ENCODE assay signal across 9 mouse cellular contexts in the genomic region with DNA sequence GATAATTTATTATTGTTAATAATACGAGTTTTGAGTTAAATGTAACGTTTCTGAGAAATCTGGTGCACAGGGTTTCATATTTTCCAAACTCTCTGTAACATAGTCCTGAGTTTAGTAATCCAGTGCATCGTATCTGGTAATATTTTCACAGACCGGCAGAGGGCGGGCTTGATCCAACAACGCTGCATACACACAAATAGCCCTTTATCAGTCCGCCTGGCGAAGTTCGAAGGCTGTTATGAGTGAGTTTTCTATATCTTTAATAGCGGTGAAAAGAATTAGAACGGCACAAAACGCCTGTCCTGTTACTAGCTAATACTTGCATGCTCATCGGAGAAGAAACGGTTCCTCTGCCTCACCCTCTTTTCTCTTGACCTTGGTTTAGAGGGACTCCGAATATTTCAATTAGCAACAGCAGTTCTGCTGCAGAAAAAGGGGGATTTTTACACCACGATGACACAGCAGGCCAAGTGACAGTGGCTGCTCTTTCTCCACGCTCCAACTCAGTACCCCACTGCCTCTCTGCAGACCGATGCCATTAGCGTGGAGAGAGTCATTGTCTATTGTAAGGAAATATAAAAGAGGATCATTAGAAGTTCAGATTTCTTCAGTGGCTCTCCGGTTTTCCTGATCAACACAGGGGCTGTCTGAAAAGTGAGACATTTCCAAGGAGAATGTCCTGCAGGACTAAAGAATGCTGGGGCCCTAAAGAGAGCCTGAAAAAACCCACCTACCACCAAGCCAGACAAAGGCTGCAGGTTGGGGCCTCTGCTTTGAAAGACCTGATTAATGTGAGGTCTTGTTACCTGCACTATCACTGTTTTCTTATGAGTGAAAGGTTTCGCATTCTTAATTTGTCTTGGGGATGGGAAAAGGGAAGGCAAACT.
DNase-seq lines count a peak whose midpoint lies in the region; ATAC-seq and TF ChIP-seq lines count a peak whose summit lies in the region.
"Had no signal": no experiment of that assay in that cellular context is flagged by ENCODE, and none has a peak within 500 bp of the region (broad histone marks: within the 10 kb centered on the region; RNA-seq: fewer than 3 reads in every experiment).

No protein-coding gene starts in this region.

- no peaks in the 10 kb centered on the region for H3K27me3 ChIP-seq in heart, embryonic 13.5 days (replicated peaks)
- H3K27me3 ChIP-seq in kidney, postnatal 0 days (ENCODE audit: insufficient read depth, low read length) = no peaks in the 10 kb centered on the region

- H3K4me1 ChIP-seq in bone marrow macrophage, adult 2 months (ENCODE audit: control insufficient read depth, insufficient read depth, low read length) = no peaks in the 10 kb centered on the region
- H3K4me1 ChIP-seq in embryonic fibroblast, embryonic 13.5 days (ENCODE audit: control insufficient read depth, insufficient read depth, low read length) = no peaks in the 10 kb centered on the region; the same call in 1 of the 2 replicates
- 0 out of 2 replicates have a peak, but pooled peaks cover 4% of the 10 kb centered on the region for H3K4me1 ChIP-seq in heart, embryonic 13.5 days
- no peaks in the 10 kb centered on the region for H3K4me1 ChIP-seq in kidney, postnatal 0 days (replicated peaks; ENCODE audit: insufficient read depth, low read length)

- no peaks in the 10 kb centered on the region for H3K9me3 ChIP-seq in heart, embryonic 13.5 days
- no peaks in the 10 kb centered on the region for H3K9me3 ChIP-seq in kidney, postnatal 0 days (replicated peaks; ENCODE audit: low read length)

- H3K9ac ChIP-seq in heart, embryonic 13.5 days = peak overlapping the region; percentile 68
- peak overlapping the region; percentile 35; the same call in 1 of the 2 replicates for H3K9ac ChIP-seq in kidney, postnatal 0 days (ENCODE audit: low read depth, low read length)

- H3K27ac ChIP-seq in bone marrow macrophage, adult 2 months (ENCODE audit: insufficient read depth, low read depth, low read length) = no peak overlapping the region
- H3K27ac ChIP-seq in embryonic fibroblast, embryonic 13.5 days (ENCODE audit: insufficient read depth, low read length) = no peak overlapping the region
- no peak overlapping the region for H3K27ac ChIP-seq in heart, embryonic 13.5 days (replicated peaks)
- H3K27ac ChIP-seq in kidney, postnatal 0 days = no peak overlapping the region

- no peak for TF ChIP-seq POLR2A in bone marrow macrophage, adult 2 months (IDR thresholded peaks at IDR 0.05; ENCODE audit: borderline replicate concordance, low read depth, low read length)
- no peak for TF ChIP-seq POLR2A in embryonic fibroblast, embryonic 13.5 days (IDR thresholded peaks at IDR 0.05; ENCODE audit: low read depth, low read length)

- H3K36me3 ChIP-seq in heart, embryonic 13.5 days = no peaks in the 10 kb centered on the region
- H3K36me3 ChIP-seq in kidney, postnatal 0 days (ENCODE audit: insufficient read depth, low read length) = no peaks in the 10 kb centered on the region

- 17% methylated on average over 21 of the region's 21 CpGs for WGBS in heart, embryonic 13.5 days
- WGBS in kidney, postnatal 0 days = 18% methylated on average over 21 of the region's 21 CpGs

- no peak overlapping the region for H3K4me3 ChIP-seq in bone marrow macrophage, adult 2 months (ENCODE audit: insufficient read depth, low read length)
- H3K4me3 ChIP-seq in embryonic fibroblast, embryonic 13.5 days (ENCODE audit: insufficient read depth, low read length) = peak overlapping the region; percentile 7; the same call in 1 of the 2 replicates
- peak overlapping the region; percentile 42 for H3K4me3 ChIP-seq in heart, embryonic 13.5 days
- H3K4me3 ChIP-seq in kidney, postnatal 0 days (replicated peaks; ENCODE audit: low read depth, low read length) = peak overlapping the region; percentile 21; the same call in 1 of the 2 replicates
- H3K4me3 ChIP-seq: erythroblast, embryonic 14.5 days had no signal

- 0 out of 2 replicates have a peak, but pooled peaks have one; percentile 29 for TF ChIP-seq CTCF in bone marrow macrophage, adult 2 months (IDR thresholded peaks at IDR 0.05; ENCODE audit: low read depth, low read length)
- peak; percentile 49; the same call in 1 of the 2 replicates for TF ChIP-seq CTCF in embryonic fibroblast, embryonic 13.5 days (IDR thresholded peaks at IDR 0.05; ENCODE audit: borderline replicate concordance, insufficient read depth, low read length)
- peak; percentile 81 for TF ChIP-seq CTCF in kidney, postnatal 0 days (IDR thresholded peaks at IDR 0.05; ENCODE audit: low read depth)

- ATAC-seq in CD4-positive, CD25-positive, alpha-beta regulatory T cell, adult 4 months = peak; percentile 76
- ATAC-seq in heart, embryonic 13.5 days (ENCODE audit: extremely low read depth, insufficient number of reproducible peaks, low FRiP score, low TSS enrichment) = no peak
- ATAC-seq in kidney, postnatal 0 days (replicated peaks; ENCODE audit: low FRiP score, low read depth) = peak; percentile 76

- DNase-seq in kidney, postnatal 0 days (ENCODE audit: low spot score) = peak; percentile 81
- DNase-seq in liver = peak; percentile 59
- peak; percentile 24 for DNase-seq in naive thymus-derived CD4-positive, alpha-beta T cell, adult 2 months (ENCODE audit: low read depth)
- peak; percentile 24 for DNase-seq in testis, postnatal 14 days (ENCODE audit: low spot score)

- peak overlapping the region; percentile 70 for H3K4me2 ChIP-seq in heart, embryonic 13.5 days
- H3K4me2 ChIP-seq in kidney, postnatal 0 days (ENCODE audit: low read length) = peak overlapping the region; percentile 54

Comparison
In these comparisons a context has a peak if more than half of its experiments do, and no peak if none do; other contexts are left out.
1. CTCF ChIP-seq: peak in every context shown above with its lines; median percentile 81 in kidney, postnatal 0 days; 49 in embryonic fibroblast, embryonic 13.5 days; 29 in bone marrow macrophage, adult 2 months.
2. DNase-seq: peak in every context shown above with its lines; median percentile 81 in kidney, postnatal 0 days; 59 in liver; 24 in naive thymus-derived CD4-positive, alpha-beta T cell, adult 2 months; 24 in testis, postnatal 14 days.